Mouse (Mus musculus) hindlimb bud, embryonic 11.5 days (tissue): ENCODE measurements around the gene Il24.

ENCODE experiments used
- DNase-seq: peaks from one replicate; pipeline ENCODE4 v3.0.0-alpha.2; 2012; ENCODE audit warnings: low read depth, low spot score; ENCODE audit errors: extremely low spot score

Il24 gene

DNA sequence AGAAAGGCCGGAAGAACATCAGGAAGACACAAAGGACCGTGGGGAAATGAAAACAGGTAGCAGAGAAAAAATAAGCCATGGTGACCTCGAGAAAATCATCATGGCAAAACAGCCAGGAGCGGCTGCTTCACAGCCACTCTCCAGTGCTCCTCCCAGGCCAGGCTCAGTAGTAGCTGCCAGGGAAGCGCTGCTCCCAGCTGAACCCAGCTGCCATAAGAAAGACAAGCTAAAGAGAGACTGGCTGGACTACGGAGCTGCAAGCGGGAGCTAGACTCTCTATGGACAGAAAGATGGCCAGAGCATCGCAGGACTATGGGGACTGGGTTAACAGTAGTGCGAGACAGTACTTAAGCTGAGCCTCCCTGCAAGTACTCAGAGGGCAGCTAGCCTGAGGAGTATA, 32.4 kb downstream of the Il24 start:
- no peak for DNase-seq

DNA sequence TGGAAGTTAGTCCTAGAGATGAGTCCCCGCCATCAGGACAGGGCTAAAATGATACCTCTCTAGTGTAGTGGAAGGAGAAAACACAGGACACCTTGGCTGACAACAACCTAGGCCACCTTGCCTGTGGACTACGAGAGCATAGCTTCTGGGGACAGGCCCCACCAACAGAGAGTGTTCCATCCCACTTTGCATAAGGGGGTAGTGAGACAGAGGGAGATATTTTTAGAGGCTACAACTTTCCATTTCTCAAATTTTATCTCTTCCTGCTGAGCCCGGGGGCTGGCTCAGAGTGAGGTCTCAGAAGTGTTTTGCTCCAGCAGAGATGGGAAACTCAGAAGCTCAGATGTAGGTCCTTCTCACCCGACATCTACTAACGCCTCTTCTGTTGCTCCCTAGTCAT, 36.8 kb downstream of the Il24 start:
- no peak for DNase-seq

DNA sequence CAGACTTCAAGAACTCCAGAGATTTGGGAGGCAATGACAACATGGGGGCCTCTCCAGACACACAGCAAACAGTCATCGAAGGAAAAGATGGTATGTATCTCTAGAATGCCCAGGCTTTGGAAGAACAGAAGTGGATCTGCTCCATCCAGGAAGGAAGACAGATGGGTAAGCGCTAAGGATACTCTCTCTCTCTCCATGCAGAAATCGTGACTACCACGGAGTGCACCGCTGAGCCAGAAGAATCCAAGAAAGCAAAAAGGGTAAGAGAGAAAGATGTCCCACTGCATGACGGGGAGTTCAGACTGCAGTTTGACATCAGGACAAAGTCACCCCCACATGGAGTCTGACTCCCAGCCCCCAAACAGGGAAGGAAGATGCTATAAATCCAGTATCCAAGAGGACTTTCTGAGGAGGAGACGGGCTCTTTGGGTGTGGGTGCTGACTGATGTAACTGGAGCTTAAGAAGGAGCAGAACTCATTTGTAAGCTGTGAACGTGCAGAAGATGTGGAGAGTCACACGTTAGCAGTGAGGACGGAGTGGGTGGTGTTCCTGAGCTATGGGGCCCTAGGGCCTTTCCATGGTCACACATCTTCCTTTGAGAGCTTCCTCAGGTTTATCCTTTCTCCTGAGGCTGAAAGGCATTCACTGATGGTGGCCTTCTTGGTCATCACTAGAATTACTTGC, 37.6 kb downstream of the Il24 start:
- DNase-seq, result no peak

DNA sequence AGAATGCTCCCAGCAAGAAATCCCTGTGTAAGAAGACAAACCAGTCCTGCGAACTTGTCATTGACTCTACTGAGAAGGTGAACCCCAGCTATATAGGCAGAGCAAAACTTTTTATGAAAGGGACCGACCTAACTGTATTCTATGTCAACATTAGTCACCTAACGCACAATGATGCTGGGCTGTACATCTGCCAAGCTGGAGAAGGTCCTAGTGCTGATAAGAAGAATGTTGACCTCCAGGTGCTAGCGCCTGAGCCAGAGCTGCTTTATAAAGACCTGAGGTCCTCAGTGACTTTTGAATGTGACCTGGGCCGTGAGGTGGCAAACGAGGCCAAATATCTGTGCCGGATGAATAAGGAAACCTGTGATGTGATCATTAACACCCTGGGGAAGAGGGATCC, 42.7 kb downstream of the Il24 start:
- DNase-seq, result no peak

DNA sequence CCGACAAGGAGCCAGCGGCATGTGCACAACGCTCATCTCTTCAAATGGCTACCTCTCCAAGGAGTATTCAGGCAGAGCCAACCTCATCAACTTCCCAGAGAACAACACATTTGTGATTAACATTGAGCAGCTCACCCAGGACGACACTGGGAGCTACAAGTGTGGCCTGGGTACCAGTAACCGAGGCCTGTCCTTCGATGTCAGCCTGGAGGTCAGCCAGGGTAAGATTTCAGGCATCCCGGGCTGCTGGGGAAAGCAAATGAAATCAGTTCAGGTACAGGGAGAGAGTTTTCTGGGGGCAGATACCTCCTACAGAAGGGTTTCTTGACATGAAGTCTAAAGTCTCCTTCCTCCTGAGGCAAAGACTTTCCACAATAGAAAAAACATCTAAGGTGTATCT, 45.6 kb downstream of the Il24 start:
- DNase-seq, result no peak

DNA sequence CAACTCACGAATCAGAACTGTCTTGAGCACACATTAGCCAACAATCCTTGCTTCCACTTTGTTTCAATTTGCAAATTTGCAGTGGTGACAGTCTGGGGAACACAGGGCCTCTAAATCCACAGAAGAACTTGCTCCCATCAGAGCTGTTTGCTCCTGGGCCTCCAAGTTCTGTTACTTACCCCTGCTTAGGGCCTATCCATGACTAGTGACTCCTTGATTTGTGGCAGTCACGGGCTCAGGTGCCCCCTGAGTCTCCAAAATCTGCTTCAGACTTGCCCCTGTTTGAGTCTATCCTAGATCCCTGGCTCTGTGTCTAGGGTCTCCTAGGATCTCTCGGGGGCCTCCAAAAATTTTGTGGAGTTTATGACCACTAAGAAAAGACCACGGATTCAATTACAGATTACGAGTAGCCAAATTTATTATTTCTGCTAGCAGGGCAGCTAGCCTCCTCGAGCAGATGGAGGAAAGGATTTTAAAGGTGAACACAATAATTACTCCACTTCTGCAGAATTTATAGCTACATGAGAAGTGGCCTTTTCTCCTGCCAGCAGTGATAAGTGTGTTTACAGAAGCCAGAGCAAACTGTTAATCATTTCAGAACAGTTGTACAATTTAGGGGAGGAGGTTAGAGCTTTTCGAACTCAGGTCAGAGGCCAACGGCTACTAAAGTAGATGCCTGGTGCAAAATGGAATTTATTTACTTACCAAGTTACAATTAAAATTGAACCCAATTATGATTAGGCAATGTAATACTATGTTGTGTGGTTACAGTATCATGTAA, 46.5 kb downstream of the Il24 start:
- DNase-seq, result no peak

DNA sequence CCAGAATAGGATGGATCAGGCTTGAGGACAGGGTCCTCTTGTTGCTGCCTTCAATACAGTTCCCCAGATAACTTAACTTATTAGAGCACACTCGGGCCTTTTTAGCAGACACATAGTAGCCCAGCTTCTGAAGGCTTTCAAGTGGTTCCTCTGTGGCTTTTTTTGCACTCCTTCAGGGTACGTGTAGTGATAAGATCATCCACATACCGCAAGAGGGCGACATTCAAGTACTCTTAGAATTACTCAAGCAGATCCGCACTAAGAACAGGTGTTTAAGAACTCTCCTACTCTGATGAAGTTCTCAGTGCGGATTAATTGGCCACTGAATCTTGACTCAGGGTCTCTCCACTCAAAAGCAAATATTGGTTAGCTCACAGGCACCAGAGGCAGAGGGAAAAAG, 49.0 kb downstream of the Il24 start:
- DNase-seq, result no peak

DNA sequence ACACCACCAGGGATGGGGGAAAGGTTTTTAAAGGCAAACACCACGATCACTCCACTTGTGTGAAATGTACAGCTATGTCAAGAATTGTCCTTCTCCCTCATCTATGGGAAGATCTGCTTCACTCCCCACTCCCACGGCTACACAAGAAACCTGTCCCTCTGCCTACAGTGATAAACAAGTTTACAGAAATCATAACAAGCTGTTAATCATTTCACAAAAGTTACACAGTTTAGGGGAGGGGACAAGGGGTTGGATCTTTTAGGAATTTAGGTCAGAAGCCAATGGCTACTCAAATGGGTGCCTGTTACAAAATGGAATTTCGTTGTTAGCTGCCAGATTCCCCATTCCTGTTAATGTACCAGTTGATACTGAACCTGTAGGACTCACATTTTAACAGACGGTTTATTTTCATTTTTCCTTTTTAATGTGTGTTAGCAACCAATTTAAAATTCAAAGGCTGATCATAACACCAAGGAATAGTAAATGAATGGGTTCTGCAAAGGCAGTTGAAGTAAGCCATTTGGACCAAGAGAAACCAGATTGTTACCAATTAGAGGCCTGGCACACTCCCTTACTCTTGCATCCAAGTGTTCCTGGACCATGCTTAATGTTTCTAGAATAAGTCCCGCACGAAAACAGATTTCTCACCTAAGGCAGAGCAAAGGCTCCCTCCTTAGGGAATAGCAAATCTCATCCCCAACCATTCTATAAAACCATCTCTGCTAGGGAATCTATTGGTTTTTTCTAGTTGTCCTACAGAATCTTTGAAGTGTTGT, 51.9 kb downstream of the Il24 start:
- no peak for DNase-seq

DNA sequence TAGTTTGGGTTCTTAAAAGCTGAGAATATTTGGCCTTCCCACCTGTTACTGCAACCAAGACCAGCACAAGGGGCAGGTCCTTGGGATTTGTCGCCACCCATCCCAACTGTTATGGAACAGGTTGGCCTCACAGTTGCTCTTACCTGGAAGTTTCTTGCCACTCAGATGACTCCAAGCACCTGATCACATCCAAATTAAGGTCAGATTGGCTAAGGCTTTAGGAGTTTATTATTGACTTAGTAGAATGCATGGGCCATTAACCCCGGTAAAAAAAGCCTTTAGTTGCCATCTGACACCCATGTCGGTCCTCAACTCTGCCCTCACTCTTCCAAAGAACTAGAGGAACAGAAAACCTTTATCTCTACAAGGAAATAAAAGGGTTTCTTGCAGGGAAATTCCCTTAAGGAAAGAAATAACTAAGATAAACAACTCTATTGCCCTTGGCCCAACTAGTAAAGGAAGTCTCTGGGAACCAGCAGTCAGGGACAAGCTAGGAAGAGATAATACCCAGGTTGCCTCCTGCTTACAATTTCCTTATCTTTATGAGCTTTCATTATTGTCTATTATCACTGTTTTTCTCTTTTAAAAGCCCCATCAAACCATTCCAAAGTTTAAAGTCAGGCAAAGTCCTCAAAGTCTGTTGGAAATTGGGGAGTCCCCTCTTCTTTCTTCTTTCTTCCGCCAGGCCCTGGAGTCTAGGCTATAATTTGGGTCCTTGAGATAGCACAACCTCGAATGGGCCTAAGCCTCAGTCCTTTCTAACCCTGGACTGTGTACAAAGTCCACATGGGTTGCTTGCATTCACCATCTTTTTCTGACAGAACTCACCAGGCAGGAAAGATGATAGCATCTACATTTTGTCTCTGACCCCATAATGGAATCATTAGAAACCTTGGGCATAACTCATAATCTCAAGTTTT, 54.8 kb downstream of the Il24 start:
- DNase-seq, result no peak
